In the genomic region with DNA sequence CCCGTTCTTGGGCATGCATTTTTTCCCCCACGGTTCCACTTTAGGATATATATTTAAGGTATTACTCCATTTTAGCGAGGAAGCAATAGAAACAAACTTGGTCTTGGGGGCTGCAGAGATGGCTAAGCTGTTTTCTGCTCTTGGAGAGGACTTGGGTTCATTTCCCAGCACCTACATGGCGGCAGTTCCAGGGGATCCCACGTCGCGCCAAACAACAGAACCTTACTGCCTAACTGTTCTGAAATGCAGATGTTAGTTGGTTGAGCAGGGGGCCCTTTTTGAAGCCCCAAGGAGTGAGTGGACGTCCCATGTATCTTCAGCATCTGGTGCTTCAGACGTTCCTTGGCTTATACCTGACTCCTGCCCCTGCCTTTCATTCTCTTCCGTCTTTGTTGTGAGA, we compare ENCODE assay signal across 8 mouse cellular contexts. TPM values are rescaled to one million over a fixed set of nuclear protein-coding genes. Genes with fewer than 3 reads are reported as not detected.
DNase-seq lines count a peak whose midpoint lies in the region; ATAC-seq and TF ChIP-seq lines count a peak whose summit lies in the region.

No protein-coding gene starts in this region.

- H3K4me3 ChIP-seq in lung, embryonic 15.5 days: peak overlapping the region; percentile 90
- H3K4me3 ChIP-seq in embryonic facial prominence, embryonic 11.5 days (ENCODE audit: low read depth, low read length): peak overlapping the region; percentile 83
- peak overlapping the region; percentile 92 for H3K4me3 ChIP-seq in hindbrain, embryonic 13.5 days
- peak overlapping the region; percentile 66 to 97 for H3K4me3 ChIP-seq in liver, embryonic 14.5 days (ENCODE audit: insufficient read depth in 1 of 2, low read depth in 2 of 2, low read length in 2 of 2)
- peak overlapping the region; percentile 88 for H3K4me3 ChIP-seq in spleen, adult 2 months (ENCODE audit: extremely low read depth, insufficient read depth, insufficient read length)

- no peak for ATAC-seq in lung, embryonic 15.5 days (ENCODE audit: borderline replicate concordance, extremely low read depth, low FRiP score, low TSS enrichment)
- peak; percentile 4 for ATAC-seq in activated CD4-positive, CD25-positive, alpha-beta regulatory T cell, adult 4 months
- no peak for ATAC-seq in embryonic facial prominence, embryonic 11.5 days (replicated peaks; ENCODE audit: insufficient number of reproducible peaks, low FRiP score, low TSS enrichment, low read depth)
- ATAC-seq in hindbrain, embryonic 13.5 days (ENCODE audit: low FRiP score): peak; percentile 13; the same call in 1 of the 2 replicates
- no peak for ATAC-seq in liver, embryonic 14.5 days (ENCODE audit: insufficient read depth)

- WGBS in lung, embryonic 15.5 days: under 1% methylated on average over 10 of the region's 10 CpGs
- 3% methylated on average over 10 of the region's 10 CpGs for WGBS in embryonic facial prominence, embryonic 11.5 days
- WGBS in hindbrain, embryonic 13.5 days: 2% methylated on average over 10 of the region's 10 CpGs
- under 1% methylated on average over 10 of the region's 10 CpGs for WGBS in liver, embryonic 14.5 days (ENCODE audit: insufficient replicate concordance)
- WGBS in spleen, adult 2 months: 1% methylated on average over 10 of the region's 10 CpGs

- H3K9me3 ChIP-seq in lung, embryonic 15.5 days: no peaks in the 10 kb centered on the region
- no peaks in the 10 kb centered on the region for H3K9me3 ChIP-seq in embryonic facial prominence, embryonic 11.5 days (replicated peaks; ENCODE audit: control insufficient read depth, low read length)
- no peaks in the 10 kb centered on the region for H3K9me3 ChIP-seq in hindbrain, embryonic 13.5 days
- no peaks in the 10 kb centered on the region for H3K9me3 ChIP-seq in liver, embryonic 14.5 days (ENCODE audit: control insufficient read depth, low read length)

- 0 out of 2 replicates have a peak, but pooled peaks have one; percentile 5 for TF ChIP-seq EP300 in liver, embryonic 14.5 days (IDR thresholded peaks at IDR 0.05; ENCODE audit: low read depth)

- TF ChIP-seq CTCF in liver, embryonic 14.5 days (IDR thresholded peaks at IDR 0.05; ENCODE audit: low read depth): no peak
- no peak for TF ChIP-seq CTCF in spleen, adult 2 months (IDR thresholded peaks at IDR 0.05; ENCODE audit: extremely low read depth, insufficient read depth, insufficient read length, insufficient replicate concordance)

- H3K27me3 ChIP-seq in lung, embryonic 15.5 days: no peaks in the 10 kb centered on the region
- H3K27me3 ChIP-seq in embryonic facial prominence, embryonic 11.5 days (ENCODE audit: control insufficient read depth, insufficient read depth, low read length): no peaks in the 10 kb centered on the region
- H3K27me3 ChIP-seq in hindbrain, embryonic 13.5 days: 0 out of 2 replicates have a peak, but pooled peaks cover 3% of the 10 kb centered on the region
- no peaks in the 10 kb centered on the region for H3K27me3 ChIP-seq in liver, embryonic 14.5 days (ENCODE audit: control insufficient read depth, insufficient read depth, low read length)
- no peaks in the 10 kb centered on the region for H3K27me3 ChIP-seq in spleen, adult 2 months (ENCODE audit: control insufficient read depth, insufficient read depth, low read length)

- H3K27ac ChIP-seq in lung, embryonic 15.5 days: peak overlapping the region; percentile 89
- peak overlapping the region; percentile 71 for H3K27ac ChIP-seq in embryonic facial prominence, embryonic 11.5 days (replicated peaks; ENCODE audit: low read depth, low read length)
- peak overlapping the region; percentile 86 for H3K27ac ChIP-seq in hindbrain, embryonic 13.5 days
- H3K27ac ChIP-seq in liver, embryonic 14.5 days: peak overlapping the region; percentile 69
- no peak overlapping the region; the same call in 1 of the 2 replicates for H3K27ac ChIP-seq in spleen, adult 2 months (ENCODE audit: insufficient read depth, low read length)

- no peak for DNase-seq in lung, postnatal 36 days
- no peak for DNase-seq in embryonic facial prominence, embryonic 11.5 days (ENCODE audit: low spot score)
- DNase-seq in liver, embryonic 14.5 days (ENCODE audit: low read depth in 3 of 3, low spot score in 3 of 3): peak in 1 of 3 experiments; percentile 16
- no peak for DNase-seq in spleen, adult 2 months (ENCODE audit: low read depth in 1 of 2, low spot score in 2 of 2)
- DNase-seq in left cerebral cortex, adult 9 months (ENCODE audit: low spot score in 2 of 2): no peak

- H3K4me1 ChIP-seq in lung, embryonic 15.5 days: peaks cover 16% of the 10 kb centered on the region
- H3K4me1 ChIP-seq in embryonic facial prominence, embryonic 11.5 days (ENCODE audit: control insufficient read depth, insufficient read depth, low read length): peaks cover 5% of the 10 kb centered on the region
- H3K4me1 ChIP-seq in hindbrain, embryonic 13.5 days (replicated peaks): peaks cover 26% of the 10 kb centered on the region
- H3K4me1 ChIP-seq in liver, embryonic 14.5 days (replicated peaks; ENCODE audit: control insufficient read depth in 2 of 2, insufficient read depth in 2 of 2, low read length in 1 of 2): peaks cover 3 to 12% of the 10 kb centered on the region in 2 experiments
- peaks cover 2% of the 10 kb centered on the region; the same call in 1 of the 2 replicates for H3K4me1 ChIP-seq in spleen, adult 2 months (ENCODE audit: control insufficient read depth, insufficient read depth, insufficient read length)

- H3K4me2 ChIP-seq in lung, embryonic 15.5 days: peak overlapping the region; percentile 87
- H3K4me2 ChIP-seq in embryonic facial prominence, embryonic 11.5 days (ENCODE audit: low read depth, low read length): peak overlapping the region; percentile 70
- peak overlapping the region; percentile 83 for H3K4me2 ChIP-seq in hindbrain, embryonic 13.5 days
- H3K4me2 ChIP-seq in liver, embryonic 14.5 days (ENCODE audit: low read depth): peak overlapping the region; percentile 93

- H3K36me3 ChIP-seq in lung, embryonic 15.5 days: peaks cover 3% of the 10 kb centered on the region
- H3K36me3 ChIP-seq in embryonic facial prominence, embryonic 11.5 days (replicated peaks; ENCODE audit: control insufficient read depth, insufficient read depth, low read depth, low read length): no peaks in the 10 kb centered on the region
- peaks cover 3% of the 10 kb centered on the region; the same call in 1 of the 2 replicates for H3K36me3 ChIP-seq in hindbrain, embryonic 13.5 days
- peaks cover 3% of the 10 kb centered on the region; the same call in 1 of the 2 replicates for H3K36me3 ChIP-seq in liver, embryonic 14.5 days (replicated peaks; ENCODE audit: control insufficient read depth, insufficient read depth, low read depth)
- peaks cover 4% of the 10 kb centered on the region for H3K36me3 ChIP-seq in spleen, adult 2 months (ENCODE audit: control insufficient read depth, insufficient read depth, low read length)

- TF ChIP-seq POLR2A in spleen, adult 2 months (IDR thresholded peaks at IDR 0.05; ENCODE audit: low read depth, low read length): no peak

- H3K9ac ChIP-seq in lung, embryonic 15.5 days: peak overlapping the region; percentile 80
- H3K9ac ChIP-seq in embryonic facial prominence, embryonic 11.5 days (replicated peaks; ENCODE audit: low read length): peak overlapping the region; percentile 75
- H3K9ac ChIP-seq in hindbrain, embryonic 13.5 days: peak overlapping the region; percentile 80
- H3K9ac ChIP-seq in liver, embryonic 14.5 days (replicated peaks): peak overlapping the region; percentile 83

RNA-seq across cellular contexts. Expression of a gene that starts 0.8 kb away (rescaled TPM):
- 62.7 and 67.0 TPM in 2 replicates for polyA plus RNA-seq in lung, embryonic 15.5 days (2015; fragmentation: Nextera tagmentation; extraction: Ambion mirVana)
- polyA plus RNA-seq in activated CD4-positive, CD25-positive, alpha-beta regulatory T cell, adult 4 months (2017; shearing (Covaris generic)): 10 to 100 TPM; 85.9 to 96.9 TPM
- polyA plus RNA-seq in embryonic facial prominence, embryonic 11.5 days (2014; fragmentation: Nextera tagmentation; extraction: Ambion mirVana): 94.8 and 110 TPM in 2 replicates
- polyA plus RNA-seq in hindbrain, embryonic 13.5 days (2015; fragmentation: Nextera tagmentation; extraction: Ambion mirVana): 65.4 and 69.4 TPM in 2 replicates
- polyA plus RNA-seq in liver, embryonic 14.5 days (2012; rRNA removed): 7.8 and 14.0 TPM in 2 replicates
- 38.2 and 41.4 TPM in 2 replicates for polyA plus RNA-seq in liver, embryonic 14.5 days (2014; fragmentation: Nextera tagmentation; extraction: Ambion mirVana)
- polyA plus RNA-seq in spleen, adult 2 months (2012; rRNA removed): 10.5 and 14.2 TPM in 2 replicates

Comparison
In these comparisons a context has a peak if more than half of its experiments do, and no peak if none do; other contexts are left out.
1. ATAC-seq: peak in activated CD4-positive, CD25-positive, alpha-beta regulatory T cell, adult 4 months (single experiment) and hindbrain, embryonic 13.5 days (single experiment); none in lung, embryonic 15.5 days (single experiment), embryonic facial prominence, embryonic 11.5 days (single experiment) and liver, embryonic 14.5 days (single experiment).
2. Peak in every context shown above with its lines, with median percentiles within 50 percentile points of each other: H3K4me2 ChIP-seq, H3K4me3 ChIP-seq and H3K9ac ChIP-seq.